Mouse (Mus musculus) neural tube, embryonic 13.5 days (tissue): ENCODE data around the gene Aifm2. TPM values are rescaled to one million over a fixed set of nuclear protein-coding genes. Genes with fewer than 3 reads are reported as not detected.

Experiments
- ATAC-seq: fragments of 200-750 bp; cut with Nextera tagmentation; 2 replicates; pipeline ENCODE4 v1.8.0; 2017; ENCODE audit warnings: low read depth, mild to moderate bottlenecking, moderate TSS enrichment, moderate library complexity
- H3K27ac ChIP-seq: fragments of 300-500 bp; sonication (generic); replicated peaks from 2 replicates; pipeline ENCODE4 v1.5.1; 2015; ENCODE audit warnings: moderate library complexity, mild to moderate bottlenecking, inconsistent platforms
- H3K27me3 ChIP-seq: fragments of 300-500 bp; sonication (generic); 2 replicates; pipeline ENCODE4 v1.6.1; 2015; ENCODE audit warnings: mild to moderate bottlenecking, inconsistent platforms
- H3K36me3 ChIP-seq: fragments of 300-500 bp; sonication (generic); 2 replicates; pipeline ENCODE4 v1.6.1; 2015; ENCODE audit warnings: mild to moderate bottlenecking, inconsistent platforms
- H3K4me1 ChIP-seq: fragments of 300-500 bp; sonication (generic); replicated peaks from 2 replicates; pipeline ENCODE4 v1.6.1; 2015; ENCODE audit warnings: inconsistent platforms
- H3K4me2 ChIP-seq: fragments of 300-500 bp; sonication (generic); 2 replicates; pipeline ENCODE4 v1.6.1; 2015; ENCODE audit warnings: inconsistent platforms, mild to moderate bottlenecking, moderate library complexity
- H3K4me3 ChIP-seq: fragments of 300-500 bp; sonication (generic); 2 replicates; pipeline ENCODE4 v1.5.1; 2015; ENCODE audit warnings: mild to moderate bottlenecking, inconsistent platforms
- H3K9ac ChIP-seq: fragments of 300-500 bp; sonication (generic); 2 replicates; pipeline ENCODE4 v1.6.1; 2015; ENCODE audit warnings: moderate library complexity, mild to moderate bottlenecking, inconsistent platforms
- H3K9me3 ChIP-seq: fragments of 300-500 bp; sonication (generic); 2 replicates; pipeline ENCODE4 v1.6.1; 2016; ENCODE audit warnings: inconsistent platforms
- WGBS: fragments of 180-500 bp; shearing (Covaris S2); methylation state at CpG from one replicate; pipeline ENCODE4 v1.1.7; 2015; 5-methylcytosine and 5-hydroxymethylcytosine counted together
- polyA plus RNA-seq: library from polyadenylated mRNA; unstranded; fragments of >200 nt; fragmentation: Nextera tagmentation; extraction: Ambion mirVana; gene quantifications from 2 replicates; pipeline ENCODE4 v1.2.1, GENCODE M21; 2015

Gene Aifm2
- polyA plus RNA-seq, 1 experiment from 2014 or later = 10.7 TPM

GRCm38 (mm10) chr10:61750014-61750413, 35.0 kb downstream of the Aifm2 start:
- H3K4me2 ChIP-seq = no peak overlapping the region
- no peak overlapping the region for H3K4me3 ChIP-seq
- no peaks in the 10 kb centered on the region for H3K4me1 ChIP-seq
- no peaks in the 10 kb centered on the region for H3K27me3 ChIP-seq
- no peak for ATAC-seq
- H3K9me3 ChIP-seq = peaks cover 4% of the 10 kb centered on the region; the same call in 1 of the 2 replicates
- H3K9ac ChIP-seq = no peak overlapping the region
- H3K36me3 ChIP-seq = peaks cover 95% of the 10 kb centered on the region
- no peak overlapping the region for H3K27ac ChIP-seq
- WGBS = 81% methylated on average over 9 of the region's 9 CpGs

- Histone ChIP-seq H3K4me1 (no peaks in the 10 kb centered on the region), H3K27me3 (no peaks in the 10 kb centered on the region), H3K9ac (no peak overlapping the region), H3K4me2 (no peak overlapping the region), H3K4me3 (no peak overlapping the region), H3K27ac (no peak overlapping the region), H3K9me3 (no peaks in the 10 kb centered on the region), H3K36me3 (peaks cover 95% of the 10 kb centered on the region)
- WGBS = 87% methylated on average over 20 of the region's 20 CpGs
- no peak for ATAC-seq
Observed at GRCm38 (mm10) chr10:61751534-61752219, 36.6 kb downstream of the Aifm2 start.

GRCm38 (mm10) chr10:61753071-61753470, 38.0 kb downstream of the Aifm2 start:
- WGBS = 97% methylated on average over 23 of the region's 23 CpGs
- peaks cover 95% of the 10 kb centered on the region for H3K36me3 ChIP-seq
- no peaks in the 10 kb centered on the region for H3K27me3 ChIP-seq
- H3K4me3 ChIP-seq = no peak overlapping the region
- H3K9ac ChIP-seq = no peak overlapping the region
- H3K4me1 ChIP-seq = 0 out of 2 replicates have a peak, but pooled peaks cover 3% of the 10 kb centered on the region
- no peak; the same call in 1 of the 2 replicates for ATAC-seq
- no peaks in the 10 kb centered on the region for H3K9me3 ChIP-seq
- no peak overlapping the region for H3K27ac ChIP-seq
- H3K4me2 ChIP-seq = no peak overlapping the region

- H3K36me3 ChIP-seq = peaks cover 60% of the 10 kb centered on the region
- no peak overlapping the region for H3K4me3 ChIP-seq
Observed at GRCm38 (mm10) chr10:61757022-61757421, 42.0 kb downstream of the Aifm2 start.

GRCm38 (mm10) chr10:61758904-61759303, 43.8 kb downstream of the Aifm2 start:
- ATAC-seq = no peak

More at GRCm38 (mm10) chr10:61757022-61757421, 42.0 kb downstream of the Aifm2 start:
- H3K27me3 ChIP-seq = no peaks in the 10 kb centered on the region
- H3K27ac ChIP-seq = no peak overlapping the region
- WGBS = 84% methylated on average over 14 of the region's 14 CpGs
- H3K9ac ChIP-seq = no peak overlapping the region
- no peaks in the 10 kb centered on the region for H3K9me3 ChIP-seq
- no peak overlapping the region for H3K4me2 ChIP-seq
- peaks cover 12% of the 10 kb centered on the region; the same call in 1 of the 2 replicates for H3K4me1 ChIP-seq
- no peak for ATAC-seq

GRCm38 (mm10) chr10:61759869-61760268, 44.8 kb downstream of the Aifm2 start:
- Histone ChIP-seq H3K4me3 (no peak overlapping the region), H3K27me3 (no peaks in the 10 kb centered on the region), H3K9me3 (no peaks in the 10 kb centered on the region), H3K4me2 (no peak overlapping the region), H3K4me1 (peaks cover 16% of the 10 kb centered on the region), H3K36me3 (peaks cover 35% of the 10 kb centered on the region), H3K9ac (no peak overlapping the region), H3K27ac (no peak overlapping the region)
- no peak for ATAC-seq
- WGBS = 69% methylated on average over 6 of the region's 6 CpGs

More at GRCm38 (mm10) chr10:61758904-61759303, 43.8 kb downstream of the Aifm2 start:
- Histone ChIP-seq H3K4me2 (no peak overlapping the region), H3K4me1 (peaks cover 12% of the 10 kb centered on the region; the same call in 1 of the 2 replicates), H3K9ac (no peak overlapping the region), H3K27me3 (no peaks in the 10 kb centered on the region), H3K36me3 (peaks cover 41% of the 10 kb centered on the region), H3K27ac (no peak overlapping the region), H3K4me3 (no peak overlapping the region), H3K9me3 (no peaks in the 10 kb centered on the region)
- 96% methylated on average over 2 of the region's 2 CpGs for WGBS

GRCm38 (mm10) chr10:61764689-61765088, 49.6 kb downstream of the Aifm2 start:
- 72% methylated on average over 8 of the region's 8 CpGs for WGBS

GRCm38 (mm10) chr10:61765558-61765957, 50.5 kb downstream of the Aifm2 start:
- 0 out of 2 replicates have a peak, but pooled peaks have one; percentile 19 for ATAC-seq

More at GRCm38 (mm10) chr10:61764689-61765088, 49.6 kb downstream of the Aifm2 start:
- no peak overlapping the region for H3K4me3 ChIP-seq
- no peak overlapping the region for H3K27ac ChIP-seq
- H3K4me1 ChIP-seq = peaks cover 36% of the 10 kb centered on the region
- no peaks in the 10 kb centered on the region for H3K36me3 ChIP-seq
- no peak for ATAC-seq
- no peak overlapping the region for H3K4me2 ChIP-seq
- no peaks in the 10 kb centered on the region for H3K9me3 ChIP-seq
- H3K9ac ChIP-seq = 0 out of 2 replicates have a peak overlapping the region, but pooled peaks have one; percentile 31
- no peaks in the 10 kb centered on the region for H3K27me3 ChIP-seq

GRCm38 (mm10) chr10:61766806-61767205, 51.7 kb downstream of the Aifm2 start:
- peaks cover 31% of the 10 kb centered on the region for H3K4me1 ChIP-seq
- no peak overlapping the region for H3K9ac ChIP-seq
- H3K36me3 ChIP-seq = no peaks in the 10 kb centered on the region
- H3K4me2 ChIP-seq = no peak overlapping the region
- no peaks in the 10 kb centered on the region for H3K9me3 ChIP-seq
- WGBS = 58% methylated on average over 6 of the region's 6 CpGs
- no peak overlapping the region for H3K27ac ChIP-seq
- no peak overlapping the region for H3K4me3 ChIP-seq
- no peaks in the 10 kb centered on the region for H3K27me3 ChIP-seq
- no peak for ATAC-seq

More at GRCm38 (mm10) chr10:61765558-61765957, 50.5 kb downstream of the Aifm2 start:
- Histone ChIP-seq H3K4me3 (no peak overlapping the region), H3K36me3 (no peaks in the 10 kb centered on the region), H3K27me3 (no peaks in the 10 kb centered on the region), H3K4me2 (no peak overlapping the region), H3K4me1 (peaks cover 31% of the 10 kb centered on the region), H3K9ac (no peak overlapping the region), H3K9me3 (no peaks in the 10 kb centered on the region), H3K27ac (no peak overlapping the region)
- 15% methylated on average over 5 of the region's 5 CpGs for WGBS

GRCm38 (mm10) chr10:61781461-61782128, 66.5 kb downstream of the Aifm2 start:
- peak overlapping the region; percentile 86 for H3K4me3 ChIP-seq
- 27% methylated on average over 8 of the region's 9 CpGs for WGBS
- H3K4me2 ChIP-seq = peak overlapping the region; percentile 66
- H3K36me3 ChIP-seq = no peaks in the 10 kb centered on the region
- H3K27ac ChIP-seq = peak overlapping the region; percentile 99
- no peak for ATAC-seq
- H3K9me3 ChIP-seq = no peaks in the 10 kb centered on the region
- H3K9ac ChIP-seq = peak overlapping the region; percentile 100
- H3K27me3 ChIP-seq = no peaks in the 10 kb centered on the region
- H3K4me1 ChIP-seq = peaks cover 35% of the 10 kb centered on the region

- Histone ChIP-seq H3K4me1 (peaks cover 35% of the 10 kb centered on the region), H3K9me3 (no peaks in the 10 kb centered on the region), H3K4me3 (peak overlapping the region; percentile 86), H3K9ac (peak overlapping the region; percentile 100), H3K4me2 (peak overlapping the region; percentile 66), H3K27ac (peak overlapping the region; percentile 99), H3K27me3 (no peaks in the 10 kb centered on the region), H3K36me3 (no peaks in the 10 kb centered on the region)
- ATAC-seq = peak; percentile 77
- under 1% methylated on average over 71 of the region's 74 CpGs for WGBS
Observed at GRCm38 (mm10) chr10:61782799-61783611, 67.9 kb downstream of the Aifm2 start.
